Mouse (Mus musculus) G1E (cell line): ENCODE data around the gene Ckap2l. TPM values are rescaled to one million over a fixed set of nuclear protein-coding genes. Genes with fewer than 3 reads are reported as not detected.

ENCODE experiments used
- ATAC-seq: 2 replicates; pipeline ENCODE4 v1.8.0; 2016; ENCODE audit warnings: mild to moderate bottlenecking; ENCODE audit not compliant: insufficient number of reproducible peaks, poor library complexity, low FRiP score, severe bottlenecking; ENCODE audit errors: extremely low read depth
- DNase-seq: peaks from one replicate; pipeline ENCODE4 v3.0.0; 2012; ENCODE audit warnings: low spot score
- H3K27me3 ChIP-seq: 2 replicates; pipeline ENCODE4 v1.6.1; 2012; ENCODE audit warnings: mild to moderate bottlenecking, low read length, inconsistent platforms; ENCODE audit not compliant: insufficient read depth
- H3K36me3 ChIP-seq: replicated peaks from 2 replicates; pipeline ENCODE3; 2012; ENCODE audit warnings: mild to moderate bottlenecking, inconsistent platforms
- H3K4me1 ChIP-seq: 2 replicates; pipeline ENCODE4 v1.6.1; 2012; ENCODE audit warnings: low read depth, low read length, inconsistent platforms, mixed read lengths; ENCODE audit not compliant: insufficient read depth
- H3K4me3 ChIP-seq: 2 replicates; pipeline ENCODE4 v1.5.1; 2012; ENCODE audit warnings: low read depth, mild to moderate bottlenecking, inconsistent platforms, low read length, moderate library complexity, mixed read lengths
- H3K9me3 ChIP-seq: replicated peaks from 2 replicates; pipeline ENCODE4 v1.6.1; 2012; ENCODE audit warnings: inconsistent platforms
- CTCF ChIP-seq: IDR thresholded peaks from 2 replicates; pipeline ENCODE4 v1.5.1; 2012; ENCODE audit warnings: low read depth, low read length, inconsistent platforms, mixed read lengths
- GATA1 ChIP-seq: IDR thresholded peaks from 2 replicates; pipeline ENCODE4 v1.6.1; 2012; ENCODE audit warnings: borderline replicate concordance, low read length, inconsistent platforms, mixed read lengths
- GATA2 ChIP-seq: IDR thresholded peaks from 2 replicates; pipeline ENCODE4 v1.6.1; 2012; ENCODE audit warnings: low read depth, low read length, inconsistent platforms, borderline replicate concordance
- POLR2AphosphoS5 ChIP-seq: IDR thresholded peaks from 2 replicates; pipeline ENCODE4 v1.6.1; 2012; ENCODE audit warnings: low read depth, low read length, inconsistent platforms; ENCODE audit not compliant: insufficient replicate concordance
- TAL1 ChIP-seq: conservative IDR thresholded peaks from 2 replicates; pipeline ENCODE4 v1.6.1; 2012; ENCODE audit warnings: low read depth, low read length, inconsistent platforms, mixed read lengths
- polyA plus RNA-seq: library from polyadenylated mRNA; stranded (reverse); fragments of >175 nt; gene quantifications from 2 replicates; pipeline ENCODE4 v1.2.3, GENCODE M21; 2012
- total RNA-seq, 2 experiments: library from RNA; stranded (forward) in 1 of 2; stranded (reverse) in 1 of 2; fragments of 200-1000 nt in 1 of 2; fragments of >200 nt in 1 of 2; fragmentation: Nextera tagmentation in 1 of 2; gene quantifications; 2 replicates each; pipeline ENCODE4 v1.2.3; 2014 to 2017

Ckap2l gene
- total RNA-seq (2014; fragmentation: Nextera tagmentation) (166 and 180 TPM in 2 replicates), total RNA-seq (2017) (50.8 and 60.2 TPM in 2 replicates), polyA plus RNA-seq (36.5 and 40.5 TPM in 2 replicates)

DNA sequence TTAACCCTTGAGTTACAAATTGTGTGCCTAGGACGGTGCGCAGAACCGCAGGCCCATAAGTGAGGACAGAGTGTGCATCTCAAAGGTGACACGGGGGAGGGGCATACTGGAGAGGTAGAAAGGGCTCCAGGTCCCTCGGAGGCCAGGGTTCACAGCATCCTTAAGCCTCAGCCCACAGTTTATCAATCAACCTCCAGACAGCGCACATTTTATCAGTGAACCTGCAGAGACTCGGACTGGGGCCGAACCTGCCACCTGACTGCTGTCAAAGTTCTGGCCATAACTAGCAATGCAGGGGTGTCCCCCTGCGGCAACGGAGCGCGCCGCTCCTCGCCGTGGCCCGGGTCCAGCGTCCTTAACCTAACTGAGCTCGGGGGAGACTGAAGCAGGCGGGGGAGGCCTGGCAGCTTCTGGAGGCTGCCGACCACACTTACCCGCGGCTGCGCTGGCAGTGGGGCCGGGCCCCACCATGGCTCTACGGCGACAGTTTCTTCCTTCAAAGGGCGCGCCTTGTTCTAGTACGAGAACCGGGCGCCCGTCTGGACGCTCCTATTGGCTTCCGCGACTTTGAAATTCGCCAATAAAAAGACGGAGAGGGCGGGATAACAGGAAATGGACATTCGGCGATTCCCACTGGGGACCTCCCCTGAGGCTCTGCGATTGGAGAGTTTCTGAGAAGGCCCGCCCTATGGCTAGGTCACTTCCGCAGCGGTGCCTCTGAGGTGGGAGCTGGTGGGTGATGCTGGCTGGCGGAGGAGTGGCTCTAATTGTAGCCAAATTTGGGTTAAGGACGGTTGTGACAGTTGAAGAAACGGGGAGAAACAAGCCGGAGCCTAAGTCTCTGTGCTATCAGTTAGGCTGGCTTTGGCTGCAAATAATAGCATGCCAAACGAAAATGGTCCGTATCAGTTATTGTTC lies at the start of gene Ckap2l:
Gene Ckap2l, minus strand, starts transcription at position 542 of the 918 bp plus-strand sequence.
- H3K4me1 ChIP-seq: peaks cover 26% of the 10 kb centered on the region

GRCm38 (mm10) chr2:129338138-129338621 lies 41.2 kb upstream of the Ckap2l start:
- H3K27me3 ChIP-seq: peaks cover 3% of the 10 kb centered on the region
- ATAC-seq (no peak), DNase-seq (no peak)
- no peak overlapping the region for H3K4me3 ChIP-seq
- peaks cover 15% of the 10 kb centered on the region for H3K4me1 ChIP-seq
- H3K36me3 ChIP-seq: no peaks in the 10 kb centered on the region
- peaks cover 7% of the 10 kb centered on the region for H3K9me3 ChIP-seq
- no peak for TF ChIP-seq CTCF
- no peak for TF ChIP-seq GATA1
- TF ChIP-seq TAL1: no peak
- no peak for TF ChIP-seq POLR2AphosphoS5
- no peak for TF ChIP-seq GATA2

More for the DNA sequence above, at the start of gene Ckap2l:
- H3K36me3 ChIP-seq: peaks cover 19% of the 10 kb centered on the region
- no peak for TF ChIP-seq CTCF
- TF ChIP-seq TAL1: no peak
- TF ChIP-seq POLR2AphosphoS5: no peak
- no peak for TF ChIP-seq GATA1
- no peak for TF ChIP-seq GATA2
- peak; percentile 100 for ATAC-seq
- peak; percentile 95 for DNase-seq
- H3K27me3 ChIP-seq: no peaks in the 10 kb centered on the region
- peak within 1 kb of the TSS; percentile 84 for H3K4me3 ChIP-seq
- H3K9me3 ChIP-seq: no peaks in the 10 kb centered on the region

DNA sequence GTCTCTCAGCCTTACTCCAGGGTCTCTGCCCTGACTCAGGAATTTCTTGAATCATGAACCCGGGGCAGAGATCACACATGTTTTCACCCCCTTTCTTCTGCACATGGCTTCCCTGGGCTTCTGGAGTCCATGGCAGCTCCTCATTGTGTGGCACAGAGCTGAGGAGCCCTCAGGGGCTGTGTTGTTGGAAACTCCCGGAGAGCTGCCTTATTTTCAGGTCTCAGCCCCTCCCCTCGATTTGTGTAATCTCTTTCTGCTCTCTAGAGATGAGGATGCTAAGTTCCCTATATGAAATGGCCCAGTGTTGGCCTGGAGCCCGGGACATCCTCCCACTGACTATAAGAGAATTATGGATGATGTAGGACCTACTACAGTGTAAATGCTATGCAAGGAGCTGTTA lies 36.5 kb upstream of the Ckap2l start:
- ATAC-seq: no peak
- DNase-seq: no peak
- Histone ChIP-seq H3K4me1 (peaks cover 10% of the 10 kb centered on the region), H3K27me3 (peaks cover 32% of the 10 kb centered on the region), H3K36me3 (no peaks in the 10 kb centered on the region), H3K9me3 (no peaks in the 10 kb centered on the region), H3K4me3 (no peak overlapping the region)
- TF ChIP-seq POLR2AphosphoS5 (no peak), GATA2 (no peak), CTCF (no peak), TAL1 (no peak), GATA1 (no peak)

DNA sequence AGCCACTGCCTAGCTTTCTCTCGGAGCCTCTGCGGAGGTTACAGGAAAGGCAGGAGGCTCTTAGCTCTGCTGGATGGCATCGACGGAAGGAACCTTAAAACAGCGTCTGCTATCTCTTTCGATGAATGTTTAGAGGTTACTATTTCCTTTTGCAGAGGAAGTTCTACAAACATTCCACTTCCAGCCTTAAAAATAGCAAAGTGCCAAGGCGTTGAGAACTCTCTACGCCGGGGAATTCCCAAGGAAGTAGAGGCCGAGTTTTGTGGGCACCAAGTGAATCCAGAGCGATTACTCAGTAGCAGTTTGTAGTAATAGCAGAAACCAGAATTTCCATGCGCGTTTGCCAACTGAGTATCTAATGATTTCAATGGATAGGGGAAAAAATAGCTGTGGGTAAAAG lies 33.5 kb upstream of the Ckap2l start:
- DNase-seq: no peak
- H3K36me3 ChIP-seq: no peaks in the 10 kb centered on the region
- H3K27me3 ChIP-seq: peaks cover 34% of the 10 kb centered on the region
- no peak for TF ChIP-seq GATA2
- TF ChIP-seq CTCF: no peak
- TF ChIP-seq GATA1: no peak
- TF ChIP-seq TAL1: no peak
- TF ChIP-seq POLR2AphosphoS5: no peak
- H3K9me3 ChIP-seq: peaks cover 2% of the 10 kb centered on the region; the same call in 1 of the 2 replicates
- H3K4me3 ChIP-seq: no peak overlapping the region
- H3K4me1 ChIP-seq: peaks cover 6% of the 10 kb centered on the region; the same call in 1 of the 2 replicates
- no peak for ATAC-seq

GRCm38 (mm10) chr2:129330024-129330423 lies 33.0 kb upstream of the Ckap2l start:
- Histone ChIP-seq H3K4me3 (no peak overlapping the region), H3K27me3 (peaks cover 34% of the 10 kb centered on the region), H3K36me3 (no peaks in the 10 kb centered on the region), H3K9me3 (peaks cover 2% of the 10 kb centered on the region; the same call in 1 of the 2 replicates), H3K4me1 (peaks cover 6% of the 10 kb centered on the region; the same call in 1 of the 2 replicates)
- TF ChIP-seq POLR2AphosphoS5 (no peak), GATA1 (no peak), TAL1 (no peak), GATA2 (no peak), CTCF (no peak)
- DNase-seq (no peak), ATAC-seq (no peak)

- peaks cover 2% of the 10 kb centered on the region; the same call in 1 of the 2 replicates for H3K4me1 ChIP-seq
- peaks cover 31% of the 10 kb centered on the region for H3K27me3 ChIP-seq
- TF ChIP-seq GATA2: no peak
- TF ChIP-seq POLR2AphosphoS5: no peak
- no peak for TF ChIP-seq GATA1
- no peaks in the 10 kb centered on the region for H3K36me3 ChIP-seq
- peaks cover 2% of the 10 kb centered on the region; the same call in 1 of the 2 replicates for H3K9me3 ChIP-seq
- no peak overlapping the region for H3K4me3 ChIP-seq
- no peak for ATAC-seq
- DNase-seq: no peak
Measured at GRCm38 (mm10) chr2:129328238-129328637, 31.2 kb upstream of the Ckap2l start.
